Mouse (Mus musculus): ENCODE results near the gene Fgfr3.

DNA sequence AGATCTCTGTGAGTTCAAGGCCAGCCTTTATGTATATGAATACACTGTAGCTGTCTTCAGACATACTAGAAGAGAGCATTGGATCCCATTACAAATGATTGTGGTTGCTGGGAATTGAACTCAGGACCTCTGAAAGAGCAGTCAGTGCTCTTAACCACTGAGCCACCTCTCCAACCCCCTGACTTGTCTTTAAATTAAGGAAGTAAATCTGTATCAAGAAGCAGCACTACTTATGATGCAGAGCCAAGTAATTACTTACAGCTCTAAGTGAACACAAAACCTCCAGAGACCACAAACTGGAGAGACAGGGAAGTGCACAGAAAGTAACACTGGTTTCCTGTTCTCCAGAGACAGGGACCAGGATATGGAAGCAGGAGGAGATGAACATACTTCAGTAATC lies 55.7 kb downstream of the Fgfr3 start:
- no peak for TF ChIP-seq CTCF (IDR thresholded peaks at IDR 0.05; ENCODE audit: control insufficient read depth, insufficient read depth, insufficient read length)
- no peak for TF ChIP-seq MAX (IDR thresholded peaks at IDR 0.05)
